Mouse (Mus musculus): ENCODE results near the gene Gm37240. TPM values are rescaled to one million over a fixed set of nuclear protein-coding genes. Genes with fewer than 3 reads are reported as not detected.

The Gm37240 gene
- total RNA-seq, 1 experiment from 2014 or later, result 10.8 TPM

GRCm38 (mm10) chr3:85124410-85124809 is 762.9 kb downstream of the Gm37240 start:
- no peak for DNase-seq

- DNase-seq, result no peak
Observed at GRCm38 (mm10) chr3:85117702-85118101, 769.6 kb downstream of the Gm37240 start.

DNA sequence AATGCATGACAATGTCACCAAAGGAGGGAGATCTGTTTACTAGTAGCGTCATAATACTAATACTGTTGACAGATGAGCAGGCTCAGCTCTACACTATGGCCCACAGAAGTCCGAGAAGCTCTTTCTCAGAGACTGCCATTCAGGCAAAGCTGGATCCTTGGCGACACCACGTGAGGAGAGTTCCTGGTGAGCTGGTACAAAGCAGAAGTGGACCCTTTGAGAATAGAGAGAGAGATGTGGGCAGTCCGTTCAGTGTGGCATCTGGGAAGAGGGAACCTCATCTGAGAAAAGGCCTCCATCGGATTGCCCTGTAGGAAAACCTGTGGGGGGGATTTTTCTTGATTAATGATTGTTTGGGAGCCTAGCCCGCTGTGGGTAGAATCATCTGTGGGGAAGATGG is 770.3 kb downstream of the Gm37240 start:
- DNase-seq, result no peak

GRCm38 (mm10) chr3:85115959-85116543 is 771.3 kb downstream of the Gm37240 start:
- DNase-seq, result no peak

DNA sequence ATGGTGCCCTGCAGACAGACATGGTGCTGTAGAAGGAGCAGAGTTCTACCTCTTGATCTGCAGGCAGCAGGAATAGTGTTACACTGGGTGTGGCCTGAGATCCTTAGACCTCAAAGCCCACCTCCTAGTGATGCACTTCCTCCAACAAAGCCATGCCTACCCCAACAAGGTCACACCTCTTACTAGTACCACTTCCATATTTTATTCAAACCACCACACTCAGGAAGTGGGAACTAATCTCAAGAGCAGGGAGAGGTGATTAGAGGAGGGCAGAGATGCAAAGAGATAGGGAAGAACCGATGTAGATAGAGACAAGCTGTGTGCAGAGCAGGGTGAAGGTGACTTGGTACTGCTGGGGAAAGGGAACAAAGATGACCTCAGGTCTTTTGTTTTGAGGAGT is 773.8 kb downstream of the Gm37240 start:
- no peak for DNase-seq

DNA sequence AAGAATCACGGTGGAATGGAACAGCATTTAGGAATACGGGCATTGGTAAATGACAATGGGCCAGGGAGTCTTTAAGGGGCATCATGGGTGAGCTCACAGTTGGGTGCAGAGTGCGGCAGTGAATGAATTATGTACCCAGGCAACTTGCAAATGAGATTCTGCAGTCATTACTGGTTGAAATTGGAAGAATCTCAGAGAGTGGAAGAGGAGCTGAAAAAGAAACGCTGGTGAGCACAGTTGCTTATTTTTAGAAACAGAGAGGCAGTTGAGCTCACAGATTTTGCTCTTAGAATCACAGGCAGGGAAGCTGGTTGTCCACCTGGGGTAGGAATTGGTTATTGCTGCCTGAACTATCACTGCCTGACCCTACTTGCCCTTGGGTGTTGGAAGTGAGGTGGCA is 776.6 kb downstream of the Gm37240 start:
- no peak for DNase-seq

- no peak for DNase-seq
Observed at GRCm38 (mm10) chr3:85109221-85109620, 778.1 kb downstream of the Gm37240 start.

GRCm38 (mm10) chr3:85108396-85108795 is 778.9 kb downstream of the Gm37240 start:
- no peak for DNase-seq

DNA sequence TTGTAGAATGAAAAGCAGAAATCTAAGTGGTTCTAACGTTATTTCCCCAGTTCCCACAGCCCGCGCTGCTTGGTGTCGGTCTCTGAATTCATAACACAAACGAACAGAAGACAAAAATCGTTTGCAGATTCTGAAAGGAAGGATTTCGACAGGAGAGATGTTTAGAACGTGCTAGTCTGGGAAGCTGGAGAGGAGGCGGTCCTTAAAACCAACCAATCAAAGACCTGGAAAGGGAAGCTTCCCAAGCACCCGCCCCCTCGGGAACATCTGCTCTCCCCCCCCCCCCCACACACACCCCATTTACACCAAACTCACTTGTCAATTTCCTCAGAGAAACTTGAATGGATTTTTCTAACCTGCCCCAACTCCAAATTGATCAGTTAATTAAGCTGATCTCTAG is 780.4 kb downstream of the Gm37240 start:
- DNase-seq, result no peak

DNA sequence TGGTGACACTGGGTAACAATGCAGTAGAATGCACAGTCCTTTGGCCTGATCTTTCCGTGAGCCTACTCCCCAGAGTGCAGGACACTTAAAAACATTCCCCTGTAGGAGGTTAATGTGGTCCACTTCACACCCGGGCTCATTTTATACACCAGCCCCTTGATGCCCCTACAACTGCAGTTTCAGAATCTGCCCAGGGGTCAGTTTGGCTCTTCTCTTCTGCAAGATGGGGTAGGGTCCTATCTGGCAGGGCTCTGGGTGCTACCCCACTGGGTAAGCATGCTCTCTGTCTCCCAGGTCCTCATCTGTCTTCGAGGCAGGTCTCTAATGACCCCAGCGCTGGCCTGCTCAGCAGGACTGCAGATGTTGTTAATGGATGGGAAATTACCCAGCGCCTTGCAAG is 783.0 kb downstream of the Gm37240 start:
- no peak for DNase-seq

DNA sequence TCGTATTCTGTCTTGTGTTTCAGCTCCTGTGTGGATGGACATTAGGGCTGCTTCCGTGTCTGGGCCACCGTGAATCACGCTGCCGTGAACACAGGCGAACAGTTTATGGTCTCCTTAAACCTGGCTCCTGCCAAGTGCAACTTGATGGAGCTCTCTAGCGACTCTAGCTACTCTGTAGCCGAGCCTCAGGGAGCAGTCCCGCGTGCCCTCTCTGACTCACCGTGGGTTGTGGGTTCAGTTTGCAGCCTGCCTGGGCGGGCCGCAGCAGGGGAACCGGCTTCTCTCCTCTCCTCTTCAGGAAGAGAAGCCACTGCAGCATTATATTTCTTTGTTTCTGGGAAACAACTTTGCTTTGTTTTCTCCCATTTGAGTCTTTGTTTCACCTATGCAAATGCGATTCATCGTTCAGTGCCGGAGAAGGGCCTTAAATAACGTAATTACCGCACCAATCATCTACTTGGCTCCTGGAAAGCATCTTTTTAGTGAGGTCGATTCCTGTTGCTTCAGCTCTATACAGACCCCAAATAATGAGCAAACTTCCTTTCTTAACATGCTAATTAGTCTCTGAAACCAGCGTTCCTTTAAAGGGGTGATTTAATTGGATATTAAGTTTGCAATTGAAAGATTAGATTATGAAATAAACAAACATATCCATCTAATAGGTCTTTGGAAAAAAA is 806.3 kb downstream of the Gm37240 start:
- no peak for DNase-seq

DNA sequence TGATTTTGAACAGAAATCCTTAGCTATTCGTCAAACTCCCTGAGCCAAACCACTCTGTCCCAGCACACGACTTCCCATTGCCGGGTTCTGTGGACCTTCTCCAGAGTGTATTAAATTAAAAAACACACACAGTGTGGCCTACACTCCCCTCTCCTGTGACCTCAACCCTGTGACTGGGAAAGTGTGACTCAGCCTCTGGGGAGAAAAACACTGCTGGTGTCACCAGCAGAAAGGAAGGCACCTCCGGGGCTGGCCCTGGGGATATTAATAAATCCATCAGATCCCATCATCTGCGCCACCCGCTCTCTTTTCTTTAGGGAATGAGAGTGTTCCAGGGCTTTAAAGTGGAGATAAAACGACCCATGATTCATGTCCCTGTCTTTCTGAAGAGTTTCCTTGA is 823.2 kb downstream of the Gm37240 start:
- peak; percentile 57 for DNase-seq

GRCm38 (mm10) chr3:85060153-85060552 is 827.2 kb downstream of the Gm37240 start:
- DNase-seq, result no peak

DNA sequence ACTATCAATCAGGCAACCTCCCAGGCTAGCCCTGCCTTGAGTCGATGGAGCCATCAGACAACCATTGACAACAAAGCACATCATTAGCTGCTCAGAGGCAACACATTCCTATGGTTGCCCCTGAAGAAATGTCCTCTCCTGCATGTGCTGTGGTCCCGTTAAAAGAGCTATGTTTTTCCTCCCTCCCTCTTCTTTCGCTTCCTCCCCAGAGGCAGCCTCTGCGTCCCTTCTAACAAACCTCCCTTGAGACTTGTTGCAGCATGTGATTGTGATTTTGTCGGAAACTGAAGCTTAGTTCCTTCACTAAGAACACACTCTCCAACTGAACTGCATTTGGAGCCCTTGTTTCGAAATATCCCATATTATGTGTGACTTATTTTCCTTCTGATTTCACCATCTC is 830.1 kb downstream of the Gm37240 start:
- DNase-seq, result no peak

DNA sequence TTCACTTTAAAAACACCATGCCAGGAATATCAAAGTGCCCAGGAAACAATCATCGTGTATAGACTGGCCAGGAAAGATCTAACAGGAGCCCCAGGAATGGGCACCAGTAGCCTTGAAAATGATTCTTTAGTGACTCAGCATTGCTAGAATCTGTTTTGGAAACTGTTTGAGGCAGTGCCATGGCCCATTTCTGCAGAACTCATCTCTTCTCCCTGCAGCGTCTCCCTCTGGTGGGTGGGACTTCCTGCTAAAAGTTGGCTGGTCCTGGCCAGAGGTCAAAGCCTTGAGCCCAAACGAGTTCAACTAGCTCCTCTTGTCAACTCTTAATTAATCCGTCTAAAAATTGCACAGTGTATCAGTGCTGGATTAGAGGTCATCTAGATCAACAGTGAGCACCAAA is 833.8 kb downstream of the Gm37240 start:
- DNase-seq, result peak; percentile 24

DNA sequence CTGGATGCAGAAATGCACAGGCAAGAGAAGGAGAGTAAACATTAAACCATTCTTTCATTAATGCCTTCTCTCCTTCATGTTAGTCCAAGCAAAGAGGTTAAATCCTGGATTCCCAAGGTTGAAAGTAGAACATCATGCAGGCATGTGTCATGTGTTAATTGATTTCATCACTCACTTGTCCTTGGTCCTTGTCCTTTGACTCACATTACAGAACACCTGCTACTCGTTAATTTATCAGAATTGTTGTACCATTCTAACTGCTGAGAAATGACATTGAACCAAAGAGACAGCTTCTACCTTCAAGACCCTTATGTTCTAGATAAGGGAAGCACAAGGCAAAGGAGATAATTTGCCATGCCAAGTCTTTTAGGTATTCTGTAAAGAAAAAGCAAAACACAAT is 835.1 kb downstream of the Gm37240 start:
- DNase-seq, result no peak

DNA sequence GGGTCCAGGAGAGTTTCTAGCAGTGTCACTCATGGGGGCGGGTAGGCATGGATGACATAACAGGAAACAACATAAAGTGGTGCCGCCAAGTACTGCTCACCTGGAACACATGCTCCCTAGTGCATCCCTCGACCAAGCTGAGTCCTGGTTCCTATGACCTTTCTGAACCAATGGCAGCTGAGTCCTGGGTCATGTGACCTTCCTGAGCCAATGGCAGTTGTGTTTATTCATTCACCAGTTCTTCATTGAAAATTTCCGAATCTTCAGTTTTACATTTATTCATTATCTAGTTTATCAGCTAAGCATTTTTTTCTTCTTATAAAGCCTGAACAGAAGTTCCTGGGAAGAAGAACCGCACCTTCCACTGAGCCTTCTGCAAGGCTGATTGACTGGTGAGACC is 838.7 kb downstream of the Gm37240 start:
- DNase-seq, result no peak

DNA sequence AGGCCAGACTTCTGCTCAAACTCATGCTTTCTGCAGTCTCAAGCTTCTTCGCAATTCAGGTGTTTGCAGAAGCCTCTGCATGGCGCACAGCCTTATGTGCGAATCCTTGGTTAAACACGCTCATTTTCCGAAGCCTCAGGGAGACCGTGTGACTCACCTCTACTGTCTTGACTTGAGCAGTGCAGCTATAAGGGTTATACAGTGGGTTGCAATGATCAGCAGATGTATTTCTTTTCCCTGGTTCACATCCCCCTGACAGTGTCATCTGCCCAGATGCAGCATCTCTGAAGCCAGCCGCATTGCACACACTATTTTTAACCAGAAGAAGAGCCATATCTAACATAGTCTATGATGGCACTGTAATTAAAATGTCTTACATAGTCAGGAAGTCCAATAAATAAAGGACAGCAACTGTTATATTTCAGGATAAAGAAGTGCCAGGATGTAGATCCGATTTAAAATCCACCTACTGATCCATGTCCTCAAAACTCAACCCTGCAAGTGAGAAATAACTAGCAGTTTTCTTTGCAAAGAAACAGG is 843.6 kb downstream of the Gm37240 start:
- no peak for DNase-seq

- no peak for DNase-seq
Observed at GRCm38 (mm10) chr3:85042126-85042525, 845.2 kb downstream of the Gm37240 start.

DNA sequence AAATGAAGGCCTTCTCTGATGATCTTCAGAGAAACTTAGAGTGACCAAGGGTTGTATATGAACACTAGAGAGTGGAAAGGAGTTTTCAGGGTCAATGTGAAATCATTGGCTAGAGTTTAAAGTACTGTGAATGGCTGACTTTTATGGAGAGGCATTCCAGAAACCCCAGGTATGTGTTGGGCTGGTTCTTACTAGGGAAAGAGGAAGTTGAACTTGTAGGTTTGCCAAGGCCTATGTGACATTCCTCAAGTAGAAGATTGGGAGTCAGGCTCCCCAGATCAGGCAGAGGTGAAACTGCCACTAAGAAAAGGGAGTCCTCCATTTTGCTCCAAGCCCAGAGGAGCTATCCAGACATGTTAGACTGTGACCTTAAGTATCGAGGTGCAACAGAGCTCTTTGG is 858.2 kb downstream of the Gm37240 start:
- no peak for DNase-seq

DNA sequence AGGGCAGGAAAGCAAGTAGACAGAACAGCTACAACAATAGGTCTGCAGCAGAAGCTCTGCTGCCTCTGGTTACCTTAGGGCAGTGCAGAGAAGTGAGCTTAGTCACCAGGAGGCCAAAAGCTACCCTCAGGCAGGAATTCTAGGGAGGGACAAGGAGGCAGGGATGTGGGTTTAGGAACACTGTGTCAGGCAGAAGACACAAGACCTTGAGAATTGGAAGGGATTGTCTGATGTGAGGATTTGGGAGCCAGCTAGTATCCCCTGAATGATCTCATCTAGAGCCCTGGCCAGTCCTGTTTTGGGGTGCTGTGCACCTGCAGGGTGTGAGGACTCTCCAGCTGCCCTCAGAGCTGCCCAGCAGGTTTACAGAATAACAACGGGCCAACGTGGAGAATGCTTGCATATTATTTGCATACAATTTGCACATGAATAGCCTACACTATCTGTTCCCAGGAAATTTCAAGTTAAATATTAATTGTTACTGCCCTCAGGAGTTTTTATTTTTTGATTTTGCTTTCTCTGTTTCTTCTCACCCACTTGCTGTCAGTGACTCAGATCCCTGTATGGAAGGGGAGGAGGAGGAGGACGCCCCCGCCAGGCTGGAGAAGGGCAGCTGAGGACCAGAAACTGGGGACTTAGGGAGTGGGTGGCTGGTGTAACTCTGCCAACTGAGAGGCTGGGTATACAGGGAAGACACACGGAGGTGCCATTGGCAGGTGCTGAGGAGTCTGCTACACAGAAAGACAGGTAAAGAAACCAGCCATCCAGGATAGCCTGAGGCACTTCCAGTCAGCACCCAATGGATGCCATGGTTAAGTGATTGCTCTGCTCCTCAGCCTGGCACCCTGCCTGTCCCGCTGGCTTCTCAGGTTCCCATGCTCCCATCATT is 862.3 kb downstream of the Gm37240 start:
- DNase-seq, result no peak

DNA sequence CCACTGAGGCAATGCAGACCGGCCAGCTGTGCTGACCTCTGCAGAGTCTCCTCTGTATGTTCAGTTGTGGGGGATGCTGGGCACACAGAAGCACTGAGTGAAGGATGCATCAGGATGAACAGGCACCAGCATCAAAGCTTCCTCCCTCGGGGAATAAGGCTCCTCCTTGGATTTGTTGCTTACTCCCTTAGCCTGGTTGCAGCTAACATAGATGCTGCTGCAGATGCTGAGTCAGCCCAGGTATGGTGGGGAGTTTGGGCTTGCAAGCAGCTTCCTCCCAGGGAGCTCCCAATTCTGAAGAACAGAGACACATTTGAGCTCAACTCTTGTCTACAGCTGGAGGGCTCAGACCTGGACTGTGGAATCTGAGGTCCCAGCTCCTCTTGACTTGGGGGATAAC is 863.1 kb downstream of the Gm37240 start:
- no peak for DNase-seq

DNA sequence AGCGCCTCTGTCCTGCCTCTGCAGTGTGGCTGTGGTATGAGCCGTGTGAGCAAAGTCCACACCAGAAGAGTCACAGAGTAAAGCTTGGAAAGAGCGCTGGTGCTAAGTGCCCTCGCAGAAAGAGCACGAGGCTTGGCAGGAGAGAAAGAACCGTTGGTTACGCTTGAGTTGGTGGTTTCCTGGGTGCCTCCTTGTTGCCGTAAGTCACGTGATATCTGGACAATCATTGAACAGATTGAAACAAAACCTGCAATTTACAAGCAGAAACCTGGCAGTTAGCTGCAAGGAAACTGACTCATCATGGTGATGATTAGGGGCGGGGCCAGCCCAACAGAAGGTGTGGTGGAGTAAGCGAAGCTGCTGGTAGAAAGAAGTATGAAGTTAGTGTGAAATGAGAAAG is 864.5 kb downstream of the Gm37240 start:
- no peak for DNase-seq

Measured in adrenal gland, postnatal 25 days (tissue).